Mouse (Mus musculus) mesoderm, embryonic 11.5 days (tissue): ENCODE results near the gene Tas2r102.
A peak's percentile ranks its signal among the peaks of the same experiment; 100 is the strongest.

ENCODE experiments used
- DNase-seq: peaks from one replicate; pipeline ENCODE4 v3.0.0-alpha.2; 2012; ENCODE audit warnings: low read depth, low spot score

Gene Tas2r102

DNA sequence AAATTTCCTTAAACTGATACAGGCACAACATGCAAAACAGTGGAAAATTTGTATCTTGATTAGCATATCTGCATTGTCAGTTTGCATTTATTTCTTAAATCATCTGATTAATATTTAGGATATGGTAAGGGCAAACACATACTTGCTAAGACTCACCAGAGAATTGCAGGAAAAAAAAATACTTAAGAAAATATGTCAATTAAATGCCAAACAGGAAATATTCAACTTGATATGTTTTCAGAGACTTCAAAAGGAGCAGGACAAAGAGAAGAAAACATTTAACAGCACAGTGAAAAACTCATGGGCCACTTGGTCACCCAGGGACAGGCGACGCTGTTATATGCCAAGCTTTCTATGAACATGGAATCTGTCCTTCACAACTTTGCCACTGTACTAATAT, at the start of gene Tas2r102:
TSS of gene Tas2r102 (plus strand) at position 301 of the 400 bp plus-strand sequence.
- DNase-seq, result no peak

DNA sequence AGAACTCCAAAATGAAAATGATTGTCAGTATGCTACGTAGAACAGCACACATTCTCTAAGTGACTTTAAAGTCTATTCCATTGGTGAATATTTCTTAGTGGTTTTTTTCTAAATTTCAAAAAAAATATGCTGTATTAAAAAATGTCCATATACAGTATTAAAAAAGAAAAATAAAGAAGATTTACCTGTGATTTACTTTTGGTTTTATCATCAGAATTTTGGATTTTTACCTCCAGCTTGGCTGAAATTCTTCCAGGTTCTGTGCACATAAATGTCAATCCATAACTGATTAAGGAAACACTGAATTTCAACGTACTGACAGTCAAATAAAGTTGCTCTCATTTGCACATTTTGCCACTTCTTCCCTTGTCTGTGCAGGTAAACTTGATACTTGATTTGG, 24.0 kb upstream of the Tas2r102 start, which contains the start of gene Tas2r115:
TSS of gene Tas2r115 (minus strand) at position 101 of the 400 bp plus-strand sequence.
- no peak for DNase-seq

DNA sequence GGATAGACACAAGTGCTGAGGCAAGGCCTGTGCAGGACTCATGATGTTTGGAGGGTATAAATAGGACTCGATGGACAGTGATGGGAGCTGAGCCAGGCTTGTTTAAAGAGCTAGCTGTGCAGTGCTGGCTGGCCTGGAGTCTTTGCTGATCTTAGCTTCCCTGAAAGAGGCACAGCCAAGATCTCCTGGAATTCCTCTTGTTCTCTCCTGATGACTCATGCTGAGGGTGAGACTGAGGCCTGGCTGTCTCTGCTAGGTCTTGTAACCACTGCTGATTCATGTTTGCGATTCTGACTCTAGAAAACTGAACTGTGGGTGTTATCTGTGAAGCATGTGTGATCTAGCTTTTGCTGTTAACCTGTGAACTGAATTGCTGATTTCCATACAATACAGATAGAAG, 11.7 kb upstream of the Tas2r102 start:
- no peak for DNase-seq

DNA sequence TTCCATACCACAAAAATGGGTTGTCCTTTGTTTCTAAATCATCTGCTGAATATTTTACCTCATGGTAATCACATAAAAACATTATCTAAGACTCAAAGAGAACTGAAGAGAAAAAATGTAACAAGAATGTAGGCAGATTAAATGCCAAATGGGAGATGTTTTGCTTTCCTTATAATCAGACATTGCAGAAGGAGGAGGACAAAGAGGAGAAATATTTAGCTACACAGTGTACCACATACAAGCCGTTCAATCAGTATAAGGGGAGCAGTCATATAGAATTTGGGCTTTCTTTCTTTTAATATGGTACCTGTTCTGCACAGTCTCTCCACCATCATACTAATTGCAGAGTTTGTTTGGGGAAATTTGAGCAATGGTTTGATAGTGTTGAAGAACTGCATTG, 7.5 kb upstream of the Tas2r102 start, which contains the start of gene Tas2r124:
TSS of gene Tas2r124 (plus strand) at position 301 of the 400 bp plus-strand sequence.
- DNase-seq, result no peak

DNA sequence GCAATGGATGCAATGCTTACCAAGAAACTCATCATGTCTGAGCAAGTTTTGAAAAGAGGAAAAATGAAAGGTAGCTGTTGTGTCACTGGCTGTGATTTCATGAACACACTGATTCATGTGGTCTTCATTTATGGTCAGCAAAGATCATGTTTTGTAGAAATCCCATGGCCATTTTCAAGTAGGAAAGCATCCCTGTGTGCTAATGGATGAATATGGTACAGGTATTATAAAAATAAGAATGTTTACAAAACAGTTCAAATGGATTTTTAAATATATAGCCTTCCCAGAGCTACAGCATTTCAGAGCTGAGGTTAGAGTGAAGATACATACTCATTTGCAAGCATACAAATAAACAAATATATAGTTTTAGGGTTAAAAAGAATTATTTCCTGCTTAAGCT, 16.1 kb downstream of the Tas2r102 start, which contains the start of gene Tas2r136:
TSS of gene Tas2r136 (minus strand) at position 101 of the 400 bp plus-strand sequence.
- DNase-seq, result no peak

DNA sequence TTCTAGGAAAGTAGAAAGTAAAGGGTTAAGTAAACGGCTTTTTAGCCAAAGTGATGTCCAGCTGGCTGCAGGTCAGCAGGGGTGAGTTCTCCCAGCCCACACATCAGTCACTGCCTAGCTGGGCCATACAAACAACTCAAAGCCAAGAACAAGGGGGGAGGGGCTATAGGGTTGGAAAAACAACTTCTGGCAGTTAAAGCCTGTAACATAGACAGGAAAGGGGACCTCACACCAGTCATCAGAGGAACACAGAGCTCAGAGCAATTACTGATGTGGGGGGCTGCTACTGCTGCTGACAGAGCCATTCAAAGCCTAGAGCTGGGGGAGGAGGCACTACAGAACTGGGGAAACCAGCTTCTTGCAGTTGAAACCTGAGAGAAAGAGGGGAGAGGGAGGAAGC, 33.5 kb downstream of the Tas2r102 start:
- peak; percentile 61 for DNase-seq

DNA sequence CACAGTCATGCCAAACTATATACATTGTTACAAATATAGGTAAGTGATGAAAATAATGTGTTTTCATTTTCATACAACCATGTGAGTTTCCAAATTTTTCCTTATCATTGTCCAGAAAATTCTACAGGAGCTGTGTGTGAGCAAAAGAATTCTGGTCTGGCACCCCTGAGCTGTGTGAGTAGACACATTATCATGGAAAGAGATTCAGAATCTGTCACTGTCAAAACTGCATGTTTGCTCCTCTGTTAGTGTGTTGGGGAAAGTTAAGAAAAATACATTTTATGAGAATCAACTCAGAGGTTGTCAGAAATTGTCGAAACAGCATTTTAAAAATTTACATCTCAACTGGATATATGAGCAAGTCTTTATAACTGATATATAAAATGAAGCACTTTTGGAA, 40.6 kb downstream of the Tas2r102 start, which contains the start of gene Tas2r117:
TSS of gene Tas2r117 (plus strand) at position 301 of the 400 bp plus-strand sequence.
- no peak for DNase-seq
